Mouse (Mus musculus): Measurements from ENCODE around the gene Adcy3.

Gene Adcy3

GRCm38 (mm10) chr12:4132941-4133846 lies at the start of gene Adcy3:
TSS of gene Adcy3 (plus strand) at chr12:4133103.
- DNase-seq, result peak; percentile 86 to 87

- DNase-seq, result peak in 1 of 2 experiments; percentile 25
These were observed 49.5 kb upstream of the Adcy3 start for GRCm38 (mm10) chr12:4083441-4083840.

DNA sequence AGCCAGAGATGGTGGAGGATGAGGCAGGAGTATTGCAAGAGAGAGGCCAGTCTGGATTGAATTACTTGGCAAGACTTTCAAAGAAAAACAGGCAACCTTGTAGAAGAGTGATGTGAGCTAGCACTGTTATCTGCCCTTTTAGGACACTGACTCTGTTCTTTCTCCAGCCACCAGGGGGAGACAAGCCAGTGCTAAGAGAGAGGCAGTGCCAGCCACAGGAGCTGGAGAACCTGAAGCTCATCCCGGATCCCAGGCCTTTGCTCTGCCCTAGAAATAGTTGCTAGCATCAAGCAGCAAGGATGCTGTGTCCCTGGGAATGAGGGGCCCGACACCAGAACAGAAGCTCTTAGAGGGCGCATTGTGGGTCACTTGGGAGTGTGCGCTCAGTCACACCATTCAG lies 25.5 kb upstream of the Adcy3 start:
- peak; percentile 87 to 93 for DNase-seq

DNA sequence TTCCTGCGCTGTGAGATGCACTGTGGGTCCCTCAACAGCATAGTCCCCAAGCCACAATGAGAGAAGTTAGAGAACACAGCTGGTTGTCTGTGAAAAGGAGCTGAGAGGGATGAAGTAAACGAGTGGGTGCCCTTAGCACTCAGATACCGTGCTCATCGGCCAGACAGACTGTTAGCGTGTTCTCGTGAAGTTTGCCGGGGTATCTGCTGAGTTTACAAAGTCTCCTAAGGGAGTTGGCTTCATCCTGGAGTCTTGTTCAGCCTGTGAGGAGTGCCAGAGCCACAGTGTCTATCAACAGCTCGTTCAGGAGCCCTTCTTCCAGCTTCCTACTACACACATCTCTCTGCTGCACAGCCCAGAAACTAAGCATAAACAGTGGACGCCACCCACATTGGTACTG lies 16.8 kb upstream of the Adcy3 start:
- no peak for DNase-seq

GRCm38 (mm10) chr12:4117136-4117535 lies 15.8 kb upstream of the Adcy3 start:
- no peak for DNase-seq

- DNase-seq, result no peak
These were observed 15.3 kb upstream of the Adcy3 start for GRCm38 (mm10) chr12:4117579-4117978.

DNA sequence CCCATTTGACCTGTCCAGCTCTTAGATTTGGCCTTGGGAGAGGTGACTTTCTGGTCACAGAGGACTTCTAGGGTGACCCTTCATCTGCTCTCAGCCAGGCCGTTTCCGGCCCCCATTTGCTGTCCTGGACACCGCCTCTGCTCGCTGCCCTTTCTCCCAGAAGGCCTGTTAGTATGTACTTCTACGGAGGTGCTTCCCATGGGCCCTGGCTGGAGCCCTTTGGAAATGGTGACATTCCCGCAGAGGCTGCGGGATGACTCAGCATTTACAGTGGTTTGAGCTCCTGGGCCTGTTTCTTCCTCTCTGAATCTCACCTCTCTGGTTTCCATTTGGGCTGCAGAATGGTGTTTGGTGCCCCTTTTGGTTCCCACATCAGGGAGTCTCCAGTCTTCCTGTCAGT lies 5.6 kb upstream of the Adcy3 start:
- no peak for DNase-seq

DNA sequence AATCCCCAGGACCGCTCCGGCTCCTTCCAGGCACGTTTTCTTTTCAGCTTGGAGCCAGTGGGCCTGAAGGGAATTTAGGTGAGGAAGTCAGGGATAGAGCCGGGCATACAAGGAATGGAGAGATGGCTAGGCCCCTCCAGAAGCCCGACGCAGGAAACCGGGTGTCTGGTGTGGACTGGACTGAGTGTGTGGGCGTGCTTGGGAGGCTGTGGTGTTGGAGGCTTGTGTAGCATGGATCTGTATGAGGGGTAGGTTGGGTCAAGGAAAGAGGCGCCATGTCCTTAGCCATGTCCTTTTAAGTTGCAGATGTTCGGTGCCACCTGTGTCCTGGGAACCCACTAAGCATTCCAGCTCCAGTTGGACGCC lies 927 bp downstream of the Adcy3 start:
- no peak for DNase-seq

DNA sequence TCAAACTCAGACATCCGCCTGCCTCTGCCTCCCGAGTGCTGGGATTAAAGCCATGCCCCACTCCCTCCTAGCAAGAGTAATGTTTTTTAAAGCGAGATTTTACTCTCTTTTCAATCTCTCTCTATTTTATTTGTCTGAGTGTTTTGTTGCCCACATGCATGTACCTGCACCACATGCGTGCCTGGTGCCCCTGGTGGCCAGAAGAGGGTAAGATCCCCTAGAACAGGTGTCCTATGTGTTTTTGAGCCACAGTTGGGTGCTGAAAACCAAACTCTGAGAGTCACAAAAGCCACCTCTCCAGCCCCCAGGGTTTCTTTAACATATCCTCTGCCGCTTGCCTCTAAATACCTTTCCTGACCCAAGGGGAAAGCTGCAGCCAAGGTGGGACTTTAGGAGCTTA lies 10.3 kb downstream of the Adcy3 start:
- DNase-seq, result no peak

GRCm38 (mm10) chr12:4150936-4151335 lies 18.0 kb downstream of the Adcy3 start:
- no peak for DNase-seq

DNA sequence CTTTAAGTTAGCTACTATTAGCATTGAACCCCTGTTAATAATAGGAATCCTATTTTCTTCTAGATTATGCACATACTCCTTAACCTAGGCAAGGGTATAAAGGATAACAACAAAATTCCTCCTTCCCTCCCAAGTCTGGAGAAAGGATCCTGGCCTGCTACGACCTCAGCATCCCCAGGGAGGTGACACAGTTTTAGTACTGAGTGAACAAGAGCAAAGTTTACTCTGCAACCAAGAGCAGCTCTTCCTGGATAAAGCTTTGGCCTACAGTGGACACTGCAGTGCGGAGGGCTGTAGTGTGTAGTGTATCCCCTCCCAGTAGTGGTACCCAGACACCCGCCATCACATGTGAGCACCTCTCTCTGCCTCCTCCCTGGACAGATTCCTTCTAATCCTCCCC lies 19.1 kb downstream of the Adcy3 start:
- no peak for DNase-seq

- DNase-seq, result peak; percentile 80 to 86
These were observed 24.6 kb downstream of the Adcy3 start for GRCm38 (mm10) chr12:4157466-4157865.

DNA sequence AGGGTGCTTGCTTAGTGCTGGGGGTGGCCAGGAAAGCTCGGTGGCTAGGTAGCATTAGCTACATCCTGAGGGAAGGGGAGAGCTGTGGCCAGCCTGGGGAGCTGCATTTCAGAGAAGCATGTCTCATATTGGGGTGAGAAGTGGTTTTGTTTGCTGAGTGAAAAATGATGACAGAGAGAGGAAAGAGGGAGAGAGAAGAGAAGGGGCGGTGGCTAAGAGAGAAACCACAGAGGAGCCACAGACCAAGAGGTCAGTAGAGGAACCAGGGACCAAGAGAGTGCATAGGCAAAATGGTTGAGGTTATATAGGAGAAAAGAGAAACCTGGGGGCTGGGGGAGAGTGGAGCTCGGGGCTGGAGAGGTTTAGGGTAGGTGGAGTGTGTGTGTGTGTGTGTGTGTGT lies 25.3 kb downstream of the Adcy3 start:
- DNase-seq, result no peak

- DNase-seq, result no peak
These were observed 26.1 kb downstream of the Adcy3 start for GRCm38 (mm10) chr12:4158868-4159632.

- peak in 1 of 2 experiments; percentile 41 for DNase-seq
These were observed 27.4 kb downstream of the Adcy3 start for GRCm38 (mm10) chr12:4160322-4160721.

DNA sequence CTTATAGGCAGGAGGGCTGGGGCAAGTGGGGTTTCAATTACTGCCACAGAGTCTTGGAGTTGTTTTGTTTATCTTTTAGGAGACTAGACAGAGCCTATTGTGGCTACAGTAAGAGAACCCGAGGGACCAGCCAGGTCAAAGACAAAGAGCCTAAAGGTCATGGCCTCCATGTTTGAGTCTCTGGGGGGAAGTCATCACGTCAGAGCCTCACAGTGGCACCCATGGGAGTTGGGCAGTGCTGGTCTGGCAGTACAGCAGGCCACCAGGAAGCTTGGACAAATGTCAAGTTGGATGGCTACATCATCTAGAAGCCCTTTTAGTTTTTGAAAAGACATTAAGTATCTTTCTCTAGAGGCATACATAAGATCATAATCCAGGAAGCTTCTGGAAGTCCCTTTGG lies 30.0 kb downstream of the Adcy3 start:
- no peak for DNase-seq

DNA sequence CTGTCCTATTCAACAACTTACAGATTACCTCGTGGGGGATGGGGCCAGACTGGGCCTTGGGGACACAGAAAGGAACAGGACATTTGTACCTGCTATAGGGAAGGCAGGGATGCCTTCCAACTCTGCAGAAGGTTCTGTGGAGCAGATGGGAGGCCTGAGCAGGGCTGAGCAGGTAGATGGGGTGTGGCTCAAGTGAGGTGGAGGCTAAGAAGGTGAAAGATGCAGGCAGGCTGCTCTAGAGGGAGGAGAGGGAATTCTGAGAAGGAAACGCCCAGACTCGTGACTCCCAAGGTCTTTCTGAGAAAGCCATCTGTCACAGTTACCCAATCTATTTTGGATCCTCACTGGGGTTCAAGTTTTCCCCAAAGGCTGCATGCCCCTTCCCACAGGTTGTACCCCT lies 34.1 kb downstream of the Adcy3 start:
- no peak for DNase-seq

- no peak for DNase-seq
These were observed 36.2 kb downstream of the Adcy3 start for GRCm38 (mm10) chr12:4169058-4169457.

- peak; percentile 56 to 63 for DNase-seq
These were observed 36.7 kb downstream of the Adcy3 start for GRCm38 (mm10) chr12:4169622-4170021.

DNA sequence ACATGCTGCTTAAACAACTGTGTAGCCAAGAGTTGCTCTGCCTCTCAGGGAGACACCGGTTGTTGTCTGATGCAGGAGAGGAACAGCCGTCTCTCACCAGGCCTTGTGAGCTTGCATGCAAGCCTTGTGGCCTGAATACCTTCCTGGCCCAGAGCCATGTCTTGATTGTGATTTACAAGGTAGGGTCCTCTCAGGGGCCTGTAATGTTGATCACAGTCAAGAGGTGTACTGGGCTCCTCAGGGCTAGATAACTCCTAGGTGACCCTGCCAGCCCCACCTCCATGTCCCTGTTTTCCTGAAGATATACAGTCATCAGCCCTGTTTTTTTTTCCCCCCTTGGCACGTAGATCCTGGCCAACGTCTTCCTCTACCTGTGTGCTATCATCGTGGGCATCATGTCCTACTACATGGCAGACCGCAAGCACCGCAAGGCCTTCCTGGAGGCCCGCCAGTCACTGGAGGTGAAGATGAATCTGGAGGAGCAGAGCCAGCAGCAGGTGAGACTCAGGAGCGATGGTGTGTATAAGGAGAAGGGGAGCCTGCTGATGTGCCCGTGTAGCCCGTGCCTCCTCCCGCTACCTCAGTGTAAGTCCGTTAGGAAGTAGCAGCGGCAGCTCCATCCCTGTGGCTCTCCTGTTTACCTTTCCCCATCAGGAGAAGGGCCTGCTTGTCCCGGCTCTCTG lies 40.3 kb downstream of the Adcy3 start:
- DNase-seq, result peak; percentile 57 to 65

DNA sequence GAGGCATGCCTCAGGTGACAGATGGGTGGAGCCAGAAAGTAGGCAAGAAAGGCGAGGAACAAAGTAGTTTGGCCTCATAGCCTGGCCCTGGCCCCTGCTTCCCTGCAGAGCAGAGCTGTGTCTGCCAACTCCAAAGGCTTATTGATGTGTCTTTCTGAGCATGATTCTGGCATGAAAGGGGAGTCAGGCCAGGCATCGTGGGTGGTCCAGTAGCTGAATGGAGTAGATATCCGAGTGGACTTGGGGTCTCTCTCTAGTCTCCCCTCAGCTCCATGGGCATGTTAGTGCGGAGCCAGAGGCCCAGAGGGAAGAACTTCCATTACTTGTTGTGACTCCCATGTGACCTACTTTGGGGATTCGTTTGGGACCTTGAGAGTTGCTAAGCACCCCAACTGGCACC lies 45.9 kb downstream of the Adcy3 start:
- peak; percentile 28 to 35 for DNase-seq

GRCm38 (mm10) chr12:4179671-4180233 lies 46.8 kb downstream of the Adcy3 start:
- no peak for DNase-seq

GRCm38 (mm10) chr12:4180507-4180906 lies 47.6 kb downstream of the Adcy3 start:
- no peak for DNase-seq
